Mouse (Mus musculus): ENCODE data around the gene Vps8. TPM values are rescaled to one million over a fixed set of nuclear protein-coding genes. Genes with fewer than 3 reads are reported as not detected.
A peak's percentile ranks its signal among the peaks of the same experiment; 100 is the strongest.

The Vps8 gene
- polyA plus RNA-seq, 1 experiment, result 9.1 TPM

DNA sequence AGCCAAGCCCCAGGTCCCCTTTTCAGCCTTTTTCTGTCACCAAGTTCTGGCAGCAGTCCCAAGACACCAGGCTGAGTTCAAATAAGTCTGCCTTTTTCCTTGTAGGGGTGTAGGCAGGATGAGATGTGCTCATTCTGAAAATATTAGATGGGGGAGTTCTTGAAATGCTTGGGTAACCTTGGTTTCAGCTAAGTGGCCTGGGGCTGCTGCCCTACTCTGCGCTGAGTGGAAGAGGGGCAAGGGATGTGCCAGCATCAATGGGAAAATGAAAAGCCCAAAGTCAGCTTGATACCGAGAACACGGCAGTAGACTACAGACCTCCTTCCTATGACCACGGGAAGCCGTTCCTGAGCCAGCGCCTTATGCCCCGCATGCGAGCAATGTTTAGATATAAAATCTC lies 7.8 kb upstream of the Vps8 start:
- no peak for TF ChIP-seq MAX (IDR thresholded peaks at IDR 0.05)
- TF ChIP-seq MYOD1 (IDR thresholded peaks at IDR 0.05; ENCODE audit: control insufficient read depth, insufficient read length, low read depth), result no peak
- TF ChIP-seq CTCF (IDR thresholded peaks at IDR 0.05; ENCODE audit: control insufficient read depth, insufficient read depth, insufficient read length), result no peak
- no peak for TF ChIP-seq FOSL1 (IDR thresholded peaks at IDR 0.05; ENCODE audit: insufficient read depth, low read length, poor library complexity, severe bottlenecking)
- TF ChIP-seq USF1 (IDR thresholded peaks at IDR 0.05; ENCODE audit: low read depth), result no peak
- no peak for TF ChIP-seq MYOG (IDR thresholded peaks at IDR 0.05; ENCODE audit: control insufficient read depth, extremely low read depth, insufficient read length)
- TF ChIP-seq CEBPB (IDR thresholded peaks at IDR 0.05; ENCODE audit: low read depth), result no peak
- H3K79me2 ChIP-seq (ENCODE audit: control insufficient read depth, insufficient read depth), result no peaks in the 10 kb centered on the region
- no peak overlapping the region for H3K4me3 ChIP-seq (ENCODE audit: insufficient read depth, poor library complexity, severe bottlenecking)
- no peaks in the 10 kb centered on the region for H3K36me3 ChIP-seq (ENCODE audit: control insufficient read depth, insufficient read depth)
- no peaks in the 10 kb centered on the region for H3K79me3 ChIP-seq (ENCODE audit: low read depth)
- H3K27me3 ChIP-seq (ENCODE audit: control insufficient read depth, insufficient read depth, insufficient read length), result no peaks in the 10 kb centered on the region
- H3ac ChIP-seq (ENCODE audit: control insufficient read depth, insufficient read length, low read depth), result no peak overlapping the region

DNA sequence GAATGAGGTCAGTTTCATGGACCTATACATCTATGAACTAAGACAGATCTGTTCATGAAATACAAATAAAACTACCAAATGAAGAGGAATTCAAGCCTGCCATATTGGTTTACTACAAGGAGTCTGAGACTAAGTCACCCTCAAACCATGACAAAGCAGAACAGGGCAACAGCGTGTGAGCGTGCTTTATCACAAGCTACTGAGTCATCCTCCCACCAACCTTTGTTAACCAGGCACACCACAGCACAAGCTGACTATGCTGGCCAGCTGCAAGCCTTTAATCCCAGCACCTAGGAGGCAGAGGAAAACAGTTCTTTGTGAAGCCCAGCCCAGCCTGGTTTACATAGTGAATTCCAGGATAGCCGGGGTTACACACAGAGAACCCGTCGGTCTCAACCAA lies 4.9 kb upstream of the Vps8 start:
- no peaks in the 10 kb centered on the region for H3K79me2 ChIP-seq (ENCODE audit: control insufficient read depth, insufficient read depth)
- H3K27me3 ChIP-seq (ENCODE audit: control insufficient read depth, insufficient read depth, insufficient read length), result no peaks in the 10 kb centered on the region
- H3ac ChIP-seq (ENCODE audit: control insufficient read depth, insufficient read length, low read depth), result no peak overlapping the region
- no peaks in the 10 kb centered on the region for H3K36me3 ChIP-seq (ENCODE audit: control insufficient read depth, insufficient read depth)
- TF ChIP-seq MYOD1 (IDR thresholded peaks at IDR 0.05; ENCODE audit: control insufficient read depth, insufficient read length, low read depth), result peak; percentile 48
- no peak for TF ChIP-seq MYOG (IDR thresholded peaks at IDR 0.05; ENCODE audit: control insufficient read depth, extremely low read depth, insufficient read length)
- no peak for TF ChIP-seq USF1 (IDR thresholded peaks at IDR 0.05; ENCODE audit: low read depth)
- no peak for TF ChIP-seq CTCF (IDR thresholded peaks at IDR 0.05; ENCODE audit: control insufficient read depth, insufficient read depth, insufficient read length)
- TF ChIP-seq FOSL1 (IDR thresholded peaks at IDR 0.05; ENCODE audit: insufficient read depth, low read length, poor library complexity, severe bottlenecking), result no peak
- TF ChIP-seq CEBPB (IDR thresholded peaks at IDR 0.05; ENCODE audit: low read depth), result no peak
- no peak overlapping the region for H3K4me3 ChIP-seq (ENCODE audit: insufficient read depth, poor library complexity, severe bottlenecking)
- H3K79me3 ChIP-seq (ENCODE audit: low read depth), result no peaks in the 10 kb centered on the region

DNA sequence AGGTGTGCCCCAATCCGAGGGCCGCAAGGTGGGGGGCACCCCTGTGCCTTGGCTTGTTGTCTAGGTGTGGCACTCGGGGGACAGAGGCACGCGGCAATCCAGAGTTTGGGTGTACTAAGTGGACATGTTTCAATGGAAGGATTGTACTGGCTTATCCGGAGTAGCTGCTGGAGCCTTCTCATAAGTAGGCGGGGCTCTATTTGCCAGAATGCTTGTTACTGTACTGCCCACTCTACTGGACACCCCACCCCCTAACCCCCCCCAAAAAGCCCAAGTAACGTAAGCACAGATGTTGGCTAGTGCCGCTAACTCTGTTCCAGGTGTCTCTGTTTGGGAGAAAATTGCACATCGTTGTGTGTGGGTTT lies 610 bp downstream of the Vps8 start:
- H3K79me2 ChIP-seq (ENCODE audit: control insufficient read depth, insufficient read depth), result peaks cover 17% of the 10 kb centered on the region
- no peak for TF ChIP-seq FOSL1 (IDR thresholded peaks at IDR 0.05; ENCODE audit: insufficient read depth, low read length, poor library complexity, severe bottlenecking)
- TF ChIP-seq USF1 (IDR thresholded peaks at IDR 0.05; ENCODE audit: low read depth), result no peak
- TF ChIP-seq MAX (IDR thresholded peaks at IDR 0.05), result no peak
- no peak for TF ChIP-seq CEBPB (IDR thresholded peaks at IDR 0.05; ENCODE audit: low read depth)
- no peak for TF ChIP-seq MYOG (IDR thresholded peaks at IDR 0.05; ENCODE audit: control insufficient read depth, extremely low read depth, insufficient read length)
- no peak for TF ChIP-seq MYOD1 (IDR thresholded peaks at IDR 0.05; ENCODE audit: control insufficient read depth, insufficient read length, low read depth)
- TF ChIP-seq CTCF (IDR thresholded peaks at IDR 0.05; ENCODE audit: control insufficient read depth, insufficient read depth, insufficient read length), result no peak
- H3K36me3 ChIP-seq (ENCODE audit: control insufficient read depth, insufficient read depth), result no peaks in the 10 kb centered on the region
- H3K4me3 ChIP-seq (ENCODE audit: insufficient read depth, poor library complexity, severe bottlenecking), result peak overlapping the region; percentile 88
- no peaks in the 10 kb centered on the region for H3K27me3 ChIP-seq (ENCODE audit: control insufficient read depth, insufficient read depth, insufficient read length)
- peak overlapping the region; percentile 85 for H3ac ChIP-seq (ENCODE audit: control insufficient read depth, insufficient read length, low read depth)
- H3K79me3 ChIP-seq (ENCODE audit: low read depth), result peaks cover 3% of the 10 kb centered on the region

DNA sequence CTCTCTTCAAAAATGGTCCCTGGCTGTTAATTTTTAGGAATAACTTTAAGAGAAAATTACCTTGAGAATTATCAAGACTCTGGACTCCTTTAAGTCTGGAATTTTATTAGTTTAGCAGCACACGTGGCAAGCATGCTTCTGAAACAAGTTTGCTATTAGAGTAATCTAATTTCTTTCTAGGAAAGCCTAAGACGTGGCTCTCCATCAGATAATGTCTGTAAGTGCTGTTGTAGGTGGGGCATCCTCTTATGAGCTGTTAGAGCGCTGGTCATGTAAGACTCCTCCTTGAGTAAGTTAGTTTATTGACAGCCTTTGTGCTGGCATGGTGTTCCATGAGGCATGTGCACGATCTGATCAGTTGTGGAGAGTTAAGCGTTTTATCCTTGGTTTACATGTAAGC lies 5.2 kb downstream of the Vps8 start:
- no peak overlapping the region for H3K4me3 ChIP-seq (ENCODE audit: insufficient read depth, poor library complexity, severe bottlenecking)
- no peaks in the 10 kb centered on the region for H3K27me3 ChIP-seq (ENCODE audit: control insufficient read depth, insufficient read depth, insufficient read length)
- no peaks in the 10 kb centered on the region for H3K36me3 ChIP-seq (ENCODE audit: control insufficient read depth, insufficient read depth)
- peaks cover 17% of the 10 kb centered on the region for H3K79me2 ChIP-seq (ENCODE audit: control insufficient read depth, insufficient read depth)
- TF ChIP-seq USF1 (IDR thresholded peaks at IDR 0.05; ENCODE audit: low read depth), result no peak
- no peak for TF ChIP-seq MYOG (IDR thresholded peaks at IDR 0.05; ENCODE audit: control insufficient read depth, extremely low read depth, insufficient read length)
- no peak for TF ChIP-seq MAX (IDR thresholded peaks at IDR 0.05)
- no peak for TF ChIP-seq MYOD1 (IDR thresholded peaks at IDR 0.05; ENCODE audit: control insufficient read depth, insufficient read length, low read depth)
- TF ChIP-seq CTCF (IDR thresholded peaks at IDR 0.05; ENCODE audit: control insufficient read depth, insufficient read depth, insufficient read length), result no peak
- TF ChIP-seq CEBPB (IDR thresholded peaks at IDR 0.05; ENCODE audit: low read depth), result no peak
- no peak for TF ChIP-seq FOSL1 (IDR thresholded peaks at IDR 0.05; ENCODE audit: insufficient read depth, low read length, poor library complexity, severe bottlenecking)
- no peak overlapping the region for H3ac ChIP-seq (ENCODE audit: control insufficient read depth, insufficient read length, low read depth)
- peaks cover 3% of the 10 kb centered on the region for H3K79me3 ChIP-seq (ENCODE audit: low read depth)

DNA sequence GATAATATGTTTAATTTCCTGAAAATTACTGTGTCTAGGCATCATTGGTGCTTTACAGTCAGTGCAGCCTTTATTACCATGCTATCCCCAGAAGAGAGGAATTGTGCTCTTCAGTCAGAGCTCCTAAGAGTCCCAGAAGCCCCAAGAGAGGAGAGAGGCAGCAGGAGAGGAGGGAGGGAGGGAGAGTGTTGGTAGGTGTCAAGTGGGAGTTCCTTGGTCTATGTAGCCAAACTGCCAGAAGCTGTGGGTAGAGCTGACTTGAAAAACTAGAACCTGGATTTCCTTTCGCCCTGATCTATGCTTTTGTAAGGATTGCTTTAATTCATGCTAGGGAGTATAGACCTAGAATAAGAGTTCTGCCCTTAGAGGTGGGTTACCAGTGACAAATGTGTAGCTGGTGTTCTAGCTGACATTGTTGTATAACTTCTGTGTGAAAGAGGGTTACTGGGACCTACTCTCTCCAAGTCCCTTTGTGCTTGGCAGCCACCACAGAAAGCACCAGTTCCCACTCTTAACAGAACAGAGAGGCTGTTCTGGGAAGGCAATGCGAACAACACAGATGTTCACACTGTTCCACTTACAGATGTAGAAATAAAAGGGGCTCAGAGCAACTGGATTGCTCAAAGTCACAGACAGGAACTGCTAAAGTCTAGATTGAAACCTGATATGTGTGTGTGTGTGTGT lies 7.6 kb downstream of the Vps8 start:
- Histone ChIP-seq H3K79me3 (ENCODE audit: low read depth) (no peaks in the 10 kb centered on the region), H3ac (ENCODE audit: control insufficient read depth, insufficient read length, low read depth) (no peak overlapping the region), H3K27me3 (ENCODE audit: control insufficient read depth, insufficient read depth, insufficient read length) (no peaks in the 10 kb centered on the region), H3K36me3 (ENCODE audit: control insufficient read depth, insufficient read depth) (no peaks in the 10 kb centered on the region), H3K4me3 (ENCODE audit: insufficient read depth, poor library complexity, severe bottlenecking) (no peak overlapping the region), H3K79me2 (ENCODE audit: control insufficient read depth, insufficient read depth) (no peaks in the 10 kb centered on the region)
- no peak for TF ChIP-seq MYOG (IDR thresholded peaks at IDR 0.05; ENCODE audit: control insufficient read depth, extremely low read depth, insufficient read length)
- no peak for TF ChIP-seq MYOD1 (IDR thresholded peaks at IDR 0.05; ENCODE audit: control insufficient read depth, insufficient read length, low read depth)
- TF ChIP-seq CEBPB (IDR thresholded peaks at IDR 0.05; ENCODE audit: low read depth), result no peak
- TF ChIP-seq CTCF (IDR thresholded peaks at IDR 0.05; ENCODE audit: control insufficient read depth, insufficient read depth, insufficient read length), result no peak
- TF ChIP-seq USF1 (IDR thresholded peaks at IDR 0.05; ENCODE audit: low read depth), result no peak
- no peak for TF ChIP-seq FOSL1 (IDR thresholded peaks at IDR 0.05; ENCODE audit: insufficient read depth, low read length, poor library complexity, severe bottlenecking)
- no peak for TF ChIP-seq MAX (IDR thresholded peaks at IDR 0.05)

Measured in C2C12 (cell line).